Mouse (Mus musculus) forebrain, embryonic 16.5 days (tissue): ENCODE results near the gene Mcur1. TPM values are rescaled to one million over a fixed set of nuclear protein-coding genes. Genes with fewer than 3 reads are reported as not detected.

Experiments
- ATAC-seq: fragments of 200-750 bp; cut with Nextera tagmentation; 2 replicates; pipeline ENCODE4 v1.8.0; 2017; ENCODE audit warnings: mild to moderate bottlenecking, moderate library complexity
- H3K27ac ChIP-seq: fragments of 300-500 bp; sonication (generic); 2 replicates; pipeline ENCODE4 v1.5.1; 2014; ENCODE audit warnings: low read length, control low read depth
- H3K27me3 ChIP-seq: fragments of 300-500 bp; sonication (generic); replicated peaks from 2 replicates; pipeline ENCODE4 v1.6.1; 2014; ENCODE audit warnings: low read length; ENCODE audit not compliant: control insufficient read depth, insufficient read depth
- H3K36me3 ChIP-seq: fragments of 300-500 bp; sonication (generic); 2 replicates; pipeline ENCODE4 v1.6.1; 2014; ENCODE audit not compliant: control insufficient read depth, insufficient read depth
- H3K4me1 ChIP-seq: fragments of 300-500 bp; sonication (generic); replicated peaks from 2 replicates; pipeline ENCODE4 v1.6.1; 2014; ENCODE audit warnings: low read length; ENCODE audit not compliant: control insufficient read depth, insufficient read depth
- H3K4me2 ChIP-seq: fragments of 300-500 bp; sonication (generic); 2 replicates; pipeline ENCODE4 v1.6.1; 2014; ENCODE audit warnings: mild to moderate bottlenecking, low read length, control low read depth
- H3K4me3 ChIP-seq: fragments of 300-500 bp; sonication (generic); replicated peaks from 2 replicates; pipeline ENCODE4 v1.5.1; 2014; ENCODE audit warnings: mild to moderate bottlenecking, low read length, control low read depth
- H3K9ac ChIP-seq: fragments of 300-500 bp; sonication (generic); replicated peaks from 2 replicates; pipeline ENCODE4 v1.6.1; 2014; ENCODE audit warnings: low read depth, low read length, control low read depth
- H3K9me3 ChIP-seq: fragments of 300-500 bp; sonication (generic); 2 replicates; pipeline ENCODE4 v1.6.1; 2016; ENCODE audit warnings: low read length; ENCODE audit not compliant: control insufficient read depth
- WGBS: fragments of 180-500 bp; shearing (Covaris S2); extraction: QIAGEN DNeasy Blood & Tissue Kit; methylation state at CpG from one replicate; pipeline ENCODE4 v1.1.7; 2014; 5-methylcytosine and 5-hydroxymethylcytosine counted together
- polyA plus RNA-seq: library from polyadenylated mRNA; unstranded; fragments of >200 nt; fragmentation: Nextera tagmentation; extraction: Ambion mirVana; gene quantifications from 2 replicates; pipeline ENCODE4 v1.2.1, GENCODE M21; 2015

Gene Mcur1
- polyA plus RNA-seq, result 6.9 TPM in 2 replicates

DNA sequence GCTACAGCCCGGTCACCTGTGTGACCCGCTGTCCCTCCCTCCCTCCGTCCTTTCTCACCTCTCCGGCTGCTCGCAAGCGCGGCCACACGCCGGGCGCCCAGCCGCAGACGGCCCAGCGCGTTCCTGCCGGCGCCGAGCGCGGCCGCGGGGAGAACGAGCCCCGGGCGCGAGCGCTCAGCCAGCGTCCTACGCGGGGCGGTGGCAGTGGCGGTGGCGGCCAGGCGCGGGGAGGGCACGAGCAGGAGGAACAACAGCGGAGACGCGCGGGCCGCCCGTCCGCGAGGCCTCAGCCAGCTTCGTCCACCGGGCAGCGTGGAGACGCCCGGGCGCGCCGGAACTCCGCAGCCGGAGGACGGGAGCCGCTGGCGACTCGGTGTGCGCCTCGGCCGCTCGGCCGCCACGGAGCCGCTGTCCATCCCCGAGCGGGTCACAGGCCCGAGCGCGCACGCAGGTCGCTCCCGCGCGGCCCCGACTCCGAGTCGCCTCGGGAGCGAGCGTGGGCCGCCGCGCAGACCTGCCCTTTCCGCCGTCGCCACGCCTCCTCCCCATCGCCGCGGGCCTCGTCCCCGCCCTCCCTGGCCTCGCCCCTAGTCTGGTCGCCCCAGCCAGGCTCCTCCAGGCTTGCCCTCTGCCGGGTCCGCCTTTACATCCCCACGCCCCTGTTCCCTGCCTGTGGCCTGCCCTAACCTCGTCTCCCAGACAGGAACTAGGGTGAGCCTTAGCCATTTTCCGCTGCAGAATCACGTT, at the start of gene Mcur1:
Gene Mcur1, minus strand, starts transcription at position 481 of the 747 bp plus-strand sequence.
- peak within 1 kb of the TSS; percentile 84 for H3K4me3 ChIP-seq
- peak within 1 kb of the TSS; percentile 83 for H3K9ac ChIP-seq
- H3K4me2 ChIP-seq, result peak within 1 kb of the TSS; percentile 97
- peak within 1 kb of the TSS; percentile 67 for H3K27ac ChIP-seq
- H3K36me3 ChIP-seq, result no peaks in the 10 kb centered on the region
- no peaks in the 10 kb centered on the region for H3K9me3 ChIP-seq
- peaks cover 11% of the 10 kb centered on the region for H3K4me1 ChIP-seq
- under 1% methylated on average over 94 of the region's 100 CpGs for WGBS
- H3K27me3 ChIP-seq, result no peaks in the 10 kb centered on the region
- peak; percentile 95 for ATAC-seq

DNA sequence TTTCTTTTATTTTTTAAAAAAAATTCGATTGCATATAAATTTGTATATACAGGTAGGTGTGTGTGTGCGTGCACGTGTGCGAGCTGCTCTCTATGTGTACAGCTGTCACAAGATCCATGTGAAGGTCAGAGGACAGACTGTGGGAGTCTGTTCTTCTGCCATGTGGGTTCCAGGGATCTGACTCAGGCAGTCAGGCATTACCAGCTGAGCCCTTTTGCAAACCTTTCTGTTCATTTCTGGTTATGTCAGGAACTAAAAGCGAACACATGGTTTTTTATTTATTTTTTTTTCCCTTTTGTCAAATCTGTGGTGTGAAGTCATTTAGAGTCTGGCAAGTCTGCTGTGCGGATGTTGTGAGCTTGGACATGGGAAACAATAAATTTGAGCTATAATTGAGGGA, 48.9 kb upstream of the Mcur1 start:
- Histone ChIP-seq H3K4me2 (no peak overlapping the region), H3K36me3 (no peaks in the 10 kb centered on the region), H3K9me3 (no peaks in the 10 kb centered on the region), H3K4me3 (no peak overlapping the region), H3K27me3 (no peaks in the 10 kb centered on the region), H3K4me1 (no peaks in the 10 kb centered on the region; the same call in 1 of the 2 replicates), H3K9ac (no peak overlapping the region), H3K27ac (no peak overlapping the region)
- ATAC-seq, result no peak
- WGBS, result 59% methylated on average over 6 of the region's 6 CpGs

DNA sequence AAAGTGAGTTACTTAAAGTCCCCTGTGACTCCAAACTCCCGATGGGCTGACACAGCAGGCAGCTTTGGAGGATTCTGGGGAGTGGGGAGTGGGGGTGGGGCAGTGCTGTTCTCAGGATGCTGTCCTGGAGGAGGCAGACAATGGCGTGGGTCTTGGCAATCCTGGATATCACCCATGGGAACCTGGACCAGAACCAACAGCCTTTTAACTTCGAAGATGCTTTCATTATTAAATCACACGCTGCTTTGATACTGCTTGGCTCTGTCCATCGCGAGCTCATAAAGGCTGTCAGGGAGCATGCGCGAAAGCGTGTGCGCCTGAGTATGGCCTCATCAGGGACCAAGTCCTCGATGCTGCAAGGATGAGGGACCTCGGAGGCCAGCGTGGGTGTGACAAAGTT, 43.1 kb upstream of the Mcur1 start:
- no peaks in the 10 kb centered on the region for H3K9me3 ChIP-seq
- no peaks in the 10 kb centered on the region for H3K27me3 ChIP-seq
- H3K9ac ChIP-seq, result no peak overlapping the region
- H3K4me3 ChIP-seq, result no peak overlapping the region
- H3K27ac ChIP-seq, result no peak overlapping the region
- H3K4me1 ChIP-seq, result peaks cover 9% of the 10 kb centered on the region; the same call in 1 of the 2 replicates
- 54% methylated on average over 13 of the region's 13 CpGs for WGBS
- no peak for ATAC-seq
- H3K36me3 ChIP-seq, result no peaks in the 10 kb centered on the region
- H3K4me2 ChIP-seq, result no peak overlapping the region

DNA sequence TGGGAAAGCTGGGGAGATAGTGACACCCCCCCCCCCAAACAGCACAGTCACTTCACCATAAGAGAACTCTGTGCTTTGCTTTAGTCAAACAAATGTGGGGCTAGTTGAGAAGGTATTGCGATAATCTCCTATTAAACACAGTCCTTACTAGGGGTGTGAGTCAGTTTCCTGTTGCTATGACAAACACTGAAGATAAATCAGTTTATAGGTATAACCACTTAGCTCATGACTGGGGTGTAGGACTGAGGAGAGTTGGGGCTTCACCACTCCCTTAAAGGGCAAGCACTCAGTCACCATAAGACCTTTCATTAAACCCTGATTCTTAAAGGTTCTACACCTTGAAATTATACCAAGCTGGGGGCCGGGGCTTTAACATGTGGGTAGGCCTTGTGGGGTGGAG, 42.4 kb upstream of the Mcur1 start:
- H3K4me2 ChIP-seq, result no peak overlapping the region
- peaks cover 9% of the 10 kb centered on the region; the same call in 1 of the 2 replicates for H3K4me1 ChIP-seq
- no peak overlapping the region for H3K27ac ChIP-seq
- no peaks in the 10 kb centered on the region for H3K9me3 ChIP-seq
- no peak for ATAC-seq
- no peaks in the 10 kb centered on the region for H3K36me3 ChIP-seq
- H3K27me3 ChIP-seq, result no peaks in the 10 kb centered on the region
- no peak overlapping the region for H3K9ac ChIP-seq
- WGBS, result 95% methylated on average over 2 of the region's 2 CpGs
- H3K4me3 ChIP-seq, result no peak overlapping the region

DNA sequence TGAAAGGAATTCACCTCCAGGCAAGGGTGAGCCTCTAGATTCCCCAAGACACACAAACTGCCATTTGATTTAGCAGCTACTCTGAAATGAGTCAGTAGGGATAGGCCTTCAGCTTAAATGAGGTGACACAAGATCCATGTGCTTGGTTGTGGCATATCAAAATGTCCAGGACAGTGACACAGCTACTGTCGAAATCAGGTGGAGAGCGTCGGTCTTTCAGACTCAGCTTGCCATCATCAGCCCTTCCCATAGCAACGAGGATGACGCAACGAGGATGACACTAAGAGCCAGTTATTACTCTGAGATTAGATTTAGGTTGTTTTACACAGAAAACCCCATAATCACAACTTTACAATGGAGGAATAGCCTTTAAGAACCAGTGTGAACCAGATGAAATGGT, 41.0 kb upstream of the Mcur1 start:
- Histone ChIP-seq H3K36me3 (no peaks in the 10 kb centered on the region), H3K4me1 (peaks cover 9% of the 10 kb centered on the region; the same call in 1 of the 2 replicates), H3K4me2 (no peak overlapping the region), H3K9ac (no peak overlapping the region), H3K4me3 (no peak overlapping the region), H3K9me3 (no peaks in the 10 kb centered on the region), H3K27ac (no peak overlapping the region), H3K27me3 (no peaks in the 10 kb centered on the region)
- 95% methylated on average over 6 of the region's 6 CpGs for WGBS
- no peak for ATAC-seq

DNA sequence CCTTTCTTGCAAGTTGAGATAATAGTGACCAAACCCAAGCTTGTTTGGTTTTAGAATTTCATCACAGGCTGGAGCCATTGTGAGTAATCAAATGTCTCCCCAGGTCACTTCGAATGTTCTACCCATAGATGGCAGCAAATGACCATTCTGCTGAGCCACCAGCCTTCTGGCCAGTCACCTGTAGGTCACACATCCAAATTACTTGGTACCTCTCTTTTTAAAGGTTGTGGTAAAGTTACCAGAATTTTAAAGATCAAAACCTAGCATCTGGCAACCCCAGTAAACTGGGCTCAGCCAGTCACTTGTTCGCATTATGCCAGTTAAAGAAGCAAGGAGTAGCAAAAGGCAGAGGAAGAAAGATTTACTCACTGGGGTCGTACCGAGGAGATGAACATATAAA, 35.9 kb upstream of the Mcur1 start:
- Histone ChIP-seq H3K27me3 (no peaks in the 10 kb centered on the region), H3K4me3 (no peak overlapping the region), H3K36me3 (no peaks in the 10 kb centered on the region), H3K4me2 (no peak overlapping the region), H3K9ac (no peak overlapping the region), H3K4me1 (peaks cover 12% of the 10 kb centered on the region), H3K27ac (no peak overlapping the region), H3K9me3 (no peaks in the 10 kb centered on the region)
- 62% methylated on average over 4 of the region's 4 CpGs for WGBS
- ATAC-seq, result no peak

DNA sequence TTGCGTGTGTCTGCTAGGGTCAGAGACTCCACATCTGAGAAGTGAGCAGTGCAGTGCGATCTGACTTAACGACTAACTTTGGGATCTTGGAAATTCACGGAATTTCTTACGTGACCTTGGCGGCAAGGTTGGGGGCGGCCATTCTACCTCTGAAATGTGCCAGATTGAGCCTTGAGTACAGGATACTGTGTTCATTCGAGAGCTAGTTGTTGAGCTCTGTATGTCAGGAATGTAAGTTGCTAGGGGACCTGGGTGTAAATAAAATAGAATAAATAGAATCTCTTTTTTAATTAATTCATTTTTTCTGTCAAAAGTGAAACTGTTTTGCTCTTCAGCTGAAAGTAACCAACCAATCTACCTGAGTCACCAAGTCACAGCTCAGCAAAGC, 32.7 kb upstream of the Mcur1 start:
- 45% methylated on average over 8 of the region's 8 CpGs for WGBS
- peak overlapping the region; percentile 23 for H3K4me2 ChIP-seq

DNA sequence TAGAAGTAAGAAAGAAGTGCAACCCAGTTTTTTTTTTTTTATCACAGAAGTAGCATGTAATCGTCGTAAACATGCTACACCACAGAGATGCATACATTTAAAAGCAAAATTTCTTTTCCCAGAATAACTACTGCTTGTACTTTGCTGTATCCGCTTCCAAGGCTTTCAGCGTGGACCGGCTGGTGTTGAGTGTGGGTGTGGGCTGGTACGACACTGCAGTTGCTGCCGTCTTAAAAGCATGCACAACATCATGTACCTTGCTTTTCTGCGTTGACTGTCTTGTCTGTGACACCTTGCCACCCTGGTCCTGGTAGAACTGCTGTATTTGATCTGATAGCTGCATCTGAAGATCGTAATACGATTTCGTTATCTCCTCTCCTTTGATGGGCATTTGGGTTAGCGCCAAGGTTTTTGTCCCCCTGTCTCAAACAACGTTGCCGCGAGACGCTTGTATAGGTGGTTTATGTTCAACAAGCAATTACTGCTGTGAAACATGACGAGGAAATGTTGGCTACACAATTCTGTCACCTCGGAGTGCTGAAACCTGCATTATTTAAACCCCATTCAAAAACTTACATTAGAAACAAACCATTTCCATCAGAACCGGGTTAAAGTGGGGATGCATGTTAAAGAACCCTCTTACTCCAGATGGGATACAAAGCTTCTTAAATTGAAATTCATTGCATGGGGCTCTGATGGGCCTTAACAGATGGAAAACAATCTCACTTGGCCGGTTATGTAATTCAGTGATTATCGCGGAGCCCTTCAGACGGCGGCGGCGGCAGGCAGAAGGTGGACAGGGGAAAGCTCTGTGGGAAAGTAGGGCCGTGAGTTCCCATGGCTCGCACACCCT, 32.1 kb upstream of the Mcur1 start:
- ATAC-seq, result peak; percentile 73
- Histone ChIP-seq H3K4me2 (peak overlapping the region; percentile 23), H3K4me3 (peak overlapping the region; percentile 5; the same call in 1 of the 2 replicates), H3K4me1 (peaks cover 17% of the 10 kb centered on the region), H3K36me3 (no peaks in the 10 kb centered on the region), H3K27me3 (no peaks in the 10 kb centered on the region), H3K9me3 (no peaks in the 10 kb centered on the region), H3K27ac (peak overlapping the region; percentile 72), H3K9ac (peak overlapping the region; percentile 33; the same call in 1 of the 2 replicates)
- 22% methylated on average over 28 of the region's 28 CpGs for WGBS

More for the DNA sequence above, 32.7 kb upstream of the Mcur1 start:
- peak; percentile 11; the same call in 1 of the 2 replicates for ATAC-seq
- no peaks in the 10 kb centered on the region for H3K27me3 ChIP-seq
- H3K9me3 ChIP-seq, result no peaks in the 10 kb centered on the region
- no peaks in the 10 kb centered on the region for H3K36me3 ChIP-seq
- peak overlapping the region; percentile 33; the same call in 1 of the 2 replicates for H3K9ac ChIP-seq
- H3K4me3 ChIP-seq, result peak overlapping the region; percentile 5; the same call in 1 of the 2 replicates
- peak overlapping the region; percentile 37; the same call in 1 of the 2 replicates for H3K27ac ChIP-seq
- H3K4me1 ChIP-seq, result peaks cover 17% of the 10 kb centered on the region
